Mouse (Mus musculus) liver, embryonic 14.5 days (tissue): ENCODE measurements around the gene Sema3c. TPM values are rescaled to one million over a fixed set of nuclear protein-coding genes. Genes with fewer than 3 reads are reported as not detected.

Experiments used
- ATAC-seq: fragments of 200-750 bp; cut with Nextera tagmentation; 2 replicates; pipeline ENCODE4 v1.8.0; 2017; ENCODE audit warnings: moderate number of reproducible peaks, mild to moderate bottlenecking, moderate library complexity; ENCODE audit not compliant: insufficient read depth
- DNase-seq, 3 experiments: peaks; one replicate each; pipeline ENCODE4 v3.0.0-alpha.2; 2012 to 2013; ENCODE audit warnings: low read depth in 3 of 3, low spot score in 3 of 3
- H3K27ac ChIP-seq: fragments of 300-500 bp; sonication (generic); 2 replicates; pipeline ENCODE4 v1.5.1; 2014; ENCODE audit warnings: moderate library complexity, mild to moderate bottlenecking, control low read depth, inconsistent platforms
- H3K27me3 ChIP-seq: fragments of 300-500 bp; sonication (generic); 2 replicates; pipeline ENCODE4 v1.6.1; 2014; ENCODE audit warnings: mild to moderate bottlenecking, low read length, moderate library complexity; ENCODE audit not compliant: control insufficient read depth, insufficient read depth
- H3K36me3 ChIP-seq: fragments of 300-500 bp; sonication (generic); replicated peaks from 2 replicates; pipeline ENCODE4 v1.6.1; 2014; ENCODE audit warnings: low read depth; ENCODE audit not compliant: control insufficient read depth, insufficient read depth
- H3K4me1 ChIP-seq, 2 experiments: fragments of 200-500 bp in 1 of 2; fragments of 300-500 bp in 1 of 2; sonication (generic) in 1 of 2; replicated peaks; 2 replicates each; pipeline ENCODE4 v1.6.1; 2012 to 2014; ENCODE audit warnings: antibody characterized with exemption in 1 of 2, inconsistent platforms in 1 of 2, low read length in 1 of 2; ENCODE audit not compliant: control insufficient read depth in 2 of 2, insufficient read depth in 2 of 2
- H3K4me2 ChIP-seq: fragments of 300-500 bp; sonication (generic); 2 replicates; pipeline ENCODE4 v1.6.1; 2014; ENCODE audit warnings: low read depth, mild to moderate bottlenecking, control low read depth, moderate library complexity
- H3K4me3 ChIP-seq, 2 experiments: fragments of 200-500 bp in 1 of 2; fragments of 300-500 bp in 1 of 2; sonication (generic) in 1 of 2; 2 replicates each; pipeline ENCODE4 v1.5.1; 2012 to 2014; ENCODE audit warnings: low read depth in 2 of 2, low read length in 2 of 2, mild to moderate bottlenecking in 2 of 2, control low read depth in 1 of 2, inconsistent platforms in 1 of 2, moderate library complexity in 1 of 2; ENCODE audit not compliant: insufficient read depth in 1 of 2
- H3K9ac ChIP-seq: fragments of 300-500 bp; sonication (generic); replicated peaks from 2 replicates; pipeline ENCODE4 v1.6.1; 2014; ENCODE audit warnings: mild to moderate bottlenecking, control low read depth, moderate library complexity
- H3K9me3 ChIP-seq: fragments of 300-500 bp; sonication (generic); 2 replicates; pipeline ENCODE4 v1.6.1; 2016; ENCODE audit warnings: low read length, mixed read lengths; ENCODE audit not compliant: control insufficient read depth
- CTCF ChIP-seq: IDR thresholded peaks from 2 replicates; pipeline ENCODE4 v1.5.1; 2016; ENCODE audit warnings: antibody characterized with exemption, low read depth, control low read depth
- EP300 ChIP-seq: IDR thresholded peaks from 2 replicates; pipeline ENCODE4 v1.6.1; 2016; ENCODE audit warnings: antibody characterized with exemption, low read depth
- WGBS: fragments of 180-500 bp; shearing (Covaris S2); extraction: QIAGEN DNeasy Blood & Tissue Kit; methylation state at CpG from one replicate; pipeline ENCODE4 v1.1.7; 2014; ENCODE audit not compliant: insufficient replicate concordance; 5-methylcytosine and 5-hydroxymethylcytosine counted together
- polyA plus RNA-seq, 2 experiments: library from polyadenylated mRNA; depleted of rRNA in 1 of 2; stranded (reverse) in 1 of 2; unstranded in 1 of 2; fragments of >200 nt; fragmentation: Nextera tagmentation in 1 of 2; extraction: Ambion mirVana in 1 of 2; gene quantifications; 2 replicates each; pipeline versions ENCODE4 v1.2.1 to v1.2.3; 2012 to 2014

The Sema3c gene
- polyA plus RNA-seq, 2 experiments, result 0.10 to 0.15 TPM

GRCm38 (mm10) chr5:17576069-17576468, 2.0 kb downstream of the Sema3c start:
- TF ChIP-seq EP300, result no peak
- TF ChIP-seq CTCF, result no peak
- no peak for ATAC-seq
- Histone ChIP-seq H3K36me3 (no peaks in the 10 kb centered on the region), H3K27ac (no peak overlapping the region), H3K9ac (no peak overlapping the region), H3K4me3 (no peak overlapping the region), H3K4me1 (no peaks in the 10 kb centered on the region), H3K4me2 (no peak overlapping the region), H3K27me3 (peaks cover 30% of the 10 kb centered on the region), H3K9me3 (no peaks in the 10 kb centered on the region)
- WGBS, result 40% methylated on average over 2 of the region's 2 CpGs
- DNase-seq, result no peak

DNA sequence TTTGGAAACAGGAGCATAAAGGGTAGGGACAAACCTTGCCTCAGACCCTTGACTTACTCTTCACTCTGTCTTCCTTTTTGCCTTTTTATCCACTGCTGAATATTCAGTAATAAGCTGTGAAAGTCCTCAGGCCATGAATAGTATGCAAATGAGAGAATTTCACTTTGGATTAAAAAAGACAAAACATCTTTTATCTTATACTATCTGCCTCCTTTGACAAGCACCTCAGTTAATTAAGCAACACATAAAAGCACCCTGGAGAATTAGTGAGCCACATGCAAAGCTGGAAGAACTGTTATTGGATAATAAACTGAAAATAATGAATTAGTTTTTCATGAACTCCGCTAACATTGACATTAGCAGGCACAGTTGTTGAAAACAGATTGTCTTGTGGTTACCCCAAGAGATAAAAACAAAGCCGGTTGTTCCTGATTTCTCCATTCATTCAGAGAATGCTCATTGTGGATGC, 8.0 kb downstream of the Sema3c start:
- H3K27ac ChIP-seq, result no peak overlapping the region
- H3K4me3 ChIP-seq, result no peak overlapping the region
- no peaks in the 10 kb centered on the region for H3K36me3 ChIP-seq
- DNase-seq (no peak), ATAC-seq (no peak)
- TF ChIP-seq EP300, result no peak
- no peak for TF ChIP-seq CTCF
- no peaks in the 10 kb centered on the region for H3K9me3 ChIP-seq
- no peaks in the 10 kb centered on the region for H3K4me1 ChIP-seq
- H3K4me2 ChIP-seq, result no peak overlapping the region
- H3K27me3 ChIP-seq, result no peaks in the 10 kb centered on the region
- no peak overlapping the region for H3K9ac ChIP-seq
- WGBS, result 27% methylated on average over 2 of the region's 2 CpGs

- H3K4me3 ChIP-seq, result no peak overlapping the region
- H3K27me3 ChIP-seq, result no peaks in the 10 kb centered on the region
- no peak overlapping the region for H3K27ac ChIP-seq
- ATAC-seq, result no peak
- no peak overlapping the region for H3K4me2 ChIP-seq
- no peak for DNase-seq
- H3K9ac ChIP-seq, result no peak overlapping the region
- no peaks in the 10 kb centered on the region for H3K36me3 ChIP-seq
- H3K4me1 ChIP-seq, result no peaks in the 10 kb centered on the region
- no peaks in the 10 kb centered on the region for H3K9me3 ChIP-seq
- 40% methylated on average over 2 of the region's 2 CpGs for WGBS
- TF ChIP-seq EP300 (no peak), CTCF (no peak)
These were observed 10.3 kb downstream of the Sema3c start for GRCm38 (mm10) chr5:17584299-17584945.

DNA sequence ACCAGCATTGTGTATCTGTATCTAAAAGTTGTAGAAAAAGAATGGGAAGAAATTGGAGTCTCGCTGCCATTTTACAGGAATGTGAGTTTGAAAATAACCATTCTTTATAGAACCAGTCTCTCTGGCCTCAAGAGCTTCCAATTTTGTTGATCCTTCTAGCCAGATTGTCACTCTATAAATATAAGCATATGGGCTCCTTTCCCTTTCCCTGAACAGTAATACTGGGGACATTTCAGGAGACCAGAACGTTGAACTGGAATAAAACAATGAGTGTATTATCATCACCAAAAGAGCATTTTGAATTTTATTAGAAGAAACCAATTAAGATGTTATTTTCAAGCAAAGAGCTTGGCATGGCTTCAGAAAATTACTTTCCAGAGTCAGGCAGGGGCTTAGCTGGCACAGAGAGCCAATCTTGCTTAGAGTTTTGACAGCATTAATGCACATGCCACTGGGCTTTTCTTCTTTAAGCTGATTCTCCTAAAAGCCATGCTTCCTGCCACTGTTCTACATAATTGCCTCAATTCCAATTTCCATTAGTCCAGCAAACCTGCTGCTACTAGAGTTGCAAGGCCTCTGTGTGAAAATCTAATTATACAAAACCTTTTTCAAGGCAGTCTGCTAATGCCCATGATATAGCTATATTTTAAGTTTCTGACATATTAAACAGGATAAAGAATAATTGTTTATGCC, 12.6 kb downstream of the Sema3c start:
- 62% methylated on average over 2 of the region's 2 CpGs for whole genome bisulfite sequencing
- no peak overlapping the region for H3K27ac ChIP-seq

DNA sequence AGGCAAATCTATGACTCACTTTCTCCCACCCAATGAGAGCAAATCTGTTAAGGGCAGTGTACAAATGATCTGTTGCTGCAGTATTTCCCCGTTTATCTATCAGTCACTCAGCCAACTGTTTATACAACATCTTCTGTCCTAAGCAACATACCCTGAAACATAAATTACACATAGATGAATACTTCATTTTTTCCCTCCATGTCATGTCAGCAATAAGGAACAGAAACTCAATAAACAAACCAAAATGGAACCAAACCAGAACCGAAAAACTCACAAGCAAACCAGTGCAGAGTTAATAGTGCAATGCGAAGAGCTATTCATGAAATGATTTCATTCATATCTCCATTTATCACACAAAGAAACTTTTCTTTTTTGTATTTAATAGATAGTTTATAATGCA, 17.8 kb downstream of the Sema3c start:
- WGBS, result 56% methylated on average over 3 of the region's 3 CpGs
- H3K4me3 ChIP-seq, result no peak overlapping the region
- H3K36me3 ChIP-seq, result no peaks in the 10 kb centered on the region
- no peaks in the 10 kb centered on the region for H3K9me3 ChIP-seq
- TF ChIP-seq EP300, result no peak
- TF ChIP-seq CTCF, result no peak
- DNase-seq (no peak), ATAC-seq (no peak)
- H3K4me1 ChIP-seq, result no peaks in the 10 kb centered on the region
- no peak overlapping the region for H3K27ac ChIP-seq
- no peak overlapping the region for H3K4me2 ChIP-seq
- H3K9ac ChIP-seq, result no peak overlapping the region
- no peaks in the 10 kb centered on the region for H3K27me3 ChIP-seq

More for the DNA sequence above, 12.6 kb downstream of the Sema3c start:
- H3K4me3 ChIP-seq, result no peak overlapping the region
- no peak for ATAC-seq
- TF ChIP-seq EP300 (no peak), CTCF (no peak)
- H3K4me1 ChIP-seq, result no peaks in the 10 kb centered on the region
- no peaks in the 10 kb centered on the region for H3K9me3 ChIP-seq
- no peak for DNase-seq
- H3K4me2 ChIP-seq, result no peak overlapping the region
- no peaks in the 10 kb centered on the region for H3K27me3 ChIP-seq
- no peak overlapping the region for H3K9ac ChIP-seq
- no peaks in the 10 kb centered on the region for H3K36me3 ChIP-seq
